ENCODE assay signal across 21 mouse cellular contexts in the genomic region with DNA sequence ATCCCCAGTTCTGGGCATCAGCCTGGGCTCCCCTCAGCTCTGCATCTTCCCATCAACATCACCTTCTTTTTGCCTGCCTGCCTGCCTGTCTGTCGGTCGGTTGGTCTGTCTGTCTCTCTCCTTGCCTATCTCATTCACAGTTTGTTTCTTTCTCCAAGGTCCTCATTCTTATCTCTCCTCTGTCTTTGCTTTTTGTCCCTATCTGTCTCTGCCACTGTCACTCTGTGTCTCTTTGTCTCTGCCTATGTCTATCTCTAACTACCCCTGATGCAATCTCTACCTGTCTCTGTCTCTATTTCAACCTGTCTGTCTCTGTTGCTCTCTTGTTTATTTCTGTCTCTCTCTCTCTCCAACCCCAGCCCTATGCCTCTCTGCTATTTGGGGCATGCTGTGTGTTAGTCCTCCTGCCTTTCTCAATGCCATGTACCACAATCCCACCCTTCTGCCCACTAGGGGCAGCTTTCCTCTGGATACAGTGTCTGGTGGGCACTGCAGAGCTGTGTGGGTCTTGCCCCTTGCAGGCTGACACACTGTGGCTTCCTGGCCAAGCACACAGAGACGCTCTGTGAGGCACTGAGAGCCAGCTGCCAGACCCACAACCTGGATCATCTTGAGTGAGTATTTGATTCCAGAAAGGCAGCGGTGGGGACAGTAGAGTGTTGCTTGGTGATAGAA. TPM values are rescaled to one million over a fixed set of nuclear protein-coding genes. Genes with fewer than 3 reads are reported as not detected.
DNase-seq lines count a peak whose midpoint lies in the region; ATAC-seq and TF ChIP-seq lines count a peak whose summit lies in the region.
"Had no signal": no experiment of that assay in that cellular context is flagged by ENCODE, and none has a peak within 500 bp of the region (broad histone marks: within the 10 kb centered on the region; RNA-seq: fewer than 3 reads in every experiment).

No protein-coding gene starts in this region.

- no peak overlapping the region for H3K9ac ChIP-seq in heart, postnatal 0 days (replicated peaks; ENCODE audit: low read depth, low read length)
- no peak overlapping the region for H3K9ac ChIP-seq in liver, embryonic 13.5 days
- no peak overlapping the region for H3K9ac ChIP-seq in liver, postnatal 0 days (replicated peaks)
- H3K9ac ChIP-seq in stomach, postnatal 0 days (ENCODE audit: low read length) = no peak overlapping the region
- H3K9ac ChIP-seq: liver, embryonic 15.5 days; midbrain, embryonic 12.5 days; stomach, embryonic 15.5 days had no signal

- WGBS in heart, postnatal 0 days = 44% methylated on average over 4 of the region's 4 CpGs
- 33% methylated on average over 4 of the region's 4 CpGs for WGBS in liver, embryonic 13.5 days (ENCODE audit: insufficient replicate concordance)
- WGBS in liver, postnatal 0 days (ENCODE audit: insufficient replicate concordance) = 42% methylated on average over 4 of the region's 4 CpGs
- 71% methylated on average over 4 of the region's 4 CpGs for WGBS in stomach, postnatal 0 days

- peaks cover 5% of the 10 kb centered on the region; the same call in 1 of the 2 replicates for H3K4me1 ChIP-seq in heart, postnatal 0 days (ENCODE audit: control insufficient read depth, insufficient read depth)
- H3K4me1 ChIP-seq in liver, embryonic 13.5 days (replicated peaks) = peaks cover 15% of the 10 kb centered on the region
- 0 out of 2 replicates have a peak, but pooled peaks cover 3% of the 10 kb centered on the region for H3K4me1 ChIP-seq in liver, postnatal 0 days (ENCODE audit: insufficient read depth)
- no peaks in the 10 kb centered on the region for H3K4me1 ChIP-seq in stomach, postnatal 0 days (replicated peaks; ENCODE audit: control insufficient read depth, insufficient read depth)
- H3K4me1 ChIP-seq: stomach, embryonic 15.5 days had no signal

- TF ChIP-seq EP300 in heart, postnatal 0 days (IDR thresholded peaks at IDR 0.05; ENCODE audit: low read depth) = no peak
- TF ChIP-seq EP300 in liver, postnatal 0 days (IDR thresholded peaks at IDR 0.05; ENCODE audit: low read depth) = no peak
- no peak for TF ChIP-seq EP300 in stomach, postnatal 0 days (optimal IDR thresholded peaks at IDR 0.05)

- TF ChIP-seq CTCF in heart, postnatal 0 days (IDR thresholded peaks at IDR 0.05; ENCODE audit: low read depth) = peak; percentile 16; the same call in 1 of the 2 replicates
- TF ChIP-seq CTCF in liver, postnatal 0 days (IDR thresholded peaks at IDR 0.05; ENCODE audit: low read depth) = no peak; the same call in 1 of the 2 replicates
- peak; percentile 42 for TF ChIP-seq CTCF in stomach, postnatal 0 days (IDR thresholded peaks at IDR 0.05; ENCODE audit: low read depth)

- H3K36me3 ChIP-seq in heart, postnatal 0 days (replicated peaks; ENCODE audit: control insufficient read depth, insufficient read depth, low read length) = no peaks in the 10 kb centered on the region
- H3K36me3 ChIP-seq in liver, embryonic 13.5 days = no peaks in the 10 kb centered on the region
- H3K36me3 ChIP-seq in liver, postnatal 0 days (replicated peaks; ENCODE audit: insufficient read depth, low read length) = no peaks in the 10 kb centered on the region
- no peaks in the 10 kb centered on the region for H3K36me3 ChIP-seq in stomach, postnatal 0 days (ENCODE audit: control insufficient read depth, insufficient read depth, low read length)
- H3K36me3 ChIP-seq: liver, embryonic 15.5 days; midbrain, embryonic 12.5 days; stomach, embryonic 15.5 days had no signal

- no peak for DNase-seq in heart, postnatal 0 days (ENCODE audit: low spot score)
- no peak for DNase-seq in heart, adult 9 months (ENCODE audit: low spot score in 2 of 2)
- DNase-seq in liver, embryonic 13.5 days = no peak
- no peak for DNase-seq in liver, postnatal 0 days
- peak; percentile 14 for DNase-seq in thymus, postnatal 14 days
- DNase-seq in thymus, postnatal 10 days (ENCODE audit: low spot score in 2 of 2) = no peak
- DNase-seq in stomach, postnatal 0 days (ENCODE audit: low spot score) = no peak
- DNase-seq: adrenal gland, postnatal 14 days; B cell, adult 2 months; cerebellum, adult 8-10 months; gastrocnemius, postnatal 36 days; heart, postnatal 36 days; layer of hippocampus, postnatal 36 days; left cerebral cortex, postnatal 4 days; spleen, adult 18-20 months had no signal

- no peaks in the 10 kb centered on the region for H3K9me3 ChIP-seq in heart, postnatal 0 days (replicated peaks; ENCODE audit: control insufficient read depth, low read length)
- H3K9me3 ChIP-seq in liver, embryonic 13.5 days (replicated peaks) = no peaks in the 10 kb centered on the region
- no peaks in the 10 kb centered on the region for H3K9me3 ChIP-seq in liver, postnatal 0 days (ENCODE audit: low read length)
- H3K9me3 ChIP-seq in stomach, postnatal 0 days (ENCODE audit: control insufficient read depth, low read length) = no peaks in the 10 kb centered on the region
- H3K9me3 ChIP-seq: liver, embryonic 15.5 days; midbrain, embryonic 12.5 days; stomach, embryonic 15.5 days had no signal

- no peak for ATAC-seq in heart, postnatal 0 days (ENCODE audit: insufficient read depth, low read depth)
- peak; percentile 25 for ATAC-seq in liver, embryonic 13.5 days (ENCODE audit: low read depth)
- ATAC-seq in liver, postnatal 0 days = no peak
- no peak for ATAC-seq in stomach, postnatal 0 days (ENCODE audit: low FRiP score, low TSS enrichment)
- ATAC-seq: activated CD4-positive, CD25-positive, alpha-beta regulatory T cell, adult 4 months; Patski had no signal

- no peak overlapping the region for H3K4me2 ChIP-seq in heart, postnatal 0 days (ENCODE audit: low read depth, low read length)
- no peak overlapping the region for H3K4me2 ChIP-seq in liver, embryonic 13.5 days
- H3K4me2 ChIP-seq in liver, postnatal 0 days (ENCODE audit: low read depth, low read length) = no peak overlapping the region
- H3K4me2 ChIP-seq in stomach, postnatal 0 days (replicated peaks; ENCODE audit: low read depth) = no peak overlapping the region
- H3K4me2 ChIP-seq: heart, embryonic 11.5 days; liver, embryonic 15.5 days; midbrain, embryonic 12.5 days; stomach, embryonic 15.5 days had no signal

- no peaks in the 10 kb centered on the region for H3K27me3 ChIP-seq in heart, postnatal 0 days (ENCODE audit: control insufficient read depth, insufficient read depth, low read length)
- H3K27me3 ChIP-seq in liver, embryonic 13.5 days = 0 out of 2 replicates have a peak, but pooled peaks cover 2% of the 10 kb centered on the region
- no peaks in the 10 kb centered on the region for H3K27me3 ChIP-seq in liver, postnatal 0 days (ENCODE audit: insufficient read depth, low read length)
- no peaks in the 10 kb centered on the region for H3K27me3 ChIP-seq in stomach, postnatal 0 days (ENCODE audit: control insufficient read depth, insufficient read depth, low read length)
- H3K27me3 ChIP-seq: stomach, embryonic 15.5 days had no signal

- H3K4me3 ChIP-seq in heart, postnatal 0 days (ENCODE audit: low read depth, low read length) = no peak overlapping the region
- no peak overlapping the region for H3K4me3 ChIP-seq in liver, embryonic 13.5 days (replicated peaks)
- H3K4me3 ChIP-seq in liver, postnatal 0 days (ENCODE audit: low read depth, low read length) = no peak overlapping the region
- no peak overlapping the region for H3K4me3 ChIP-seq in stomach, postnatal 0 days (ENCODE audit: low read depth, low read length)
- H3K4me3 ChIP-seq: liver, embryonic 15.5 days; midbrain, embryonic 12.5 days; stomach, embryonic 15.5 days had no signal

- no peak overlapping the region for H3K27ac ChIP-seq in heart, postnatal 0 days (ENCODE audit: low read depth)
- no peak overlapping the region for H3K27ac ChIP-seq in liver, embryonic 13.5 days
- no peak overlapping the region for H3K27ac ChIP-seq in liver, postnatal 0 days (ENCODE audit: low read depth)
- H3K27ac ChIP-seq in stomach, postnatal 0 days (replicated peaks) = no peak overlapping the region
- H3K27ac ChIP-seq: liver, embryonic 15.5 days; midbrain, embryonic 12.5 days; stomach, embryonic 15.5 days had no signal

RNA-seq across cellular contexts. Expression of gene Cpne2, which starts 42.8 kb away (rescaled TPM):
- total RNA-seq in heart, postnatal 0 days (2014; rRNA removed; ENCODE audit: low replicate concordance) = 11.7 and 12.7 TPM in 2 replicates
- 3.7 and 4.5 TPM in 2 replicates for polyA plus RNA-seq in heart, postnatal 0 days (2015; fragmentation: Nextera tagmentation; extraction: Ambion mirVana)
- polyA plus RNA-seq in liver, embryonic 13.5 days (2015; fragmentation: Nextera tagmentation; extraction: Ambion mirVana) = 2.1 and 3.1 TPM in 2 replicates
- 3.9 and 4.2 TPM in 2 replicates for polyA plus RNA-seq in liver, postnatal 0 days (2015; fragmentation: Nextera tagmentation; extraction: Ambion mirVana)
- 6.2 and 7.9 TPM in 2 replicates for polyA plus RNA-seq in stomach, postnatal 0 days (2015; fragmentation: Nextera tagmentation; extraction: Ambion mirVana)

RNA-seq across cellular contexts. Expression of gene Nlrc5, which starts 55.8 kb away (rescaled TPM):
- 3.1 and 3.5 TPM in 2 replicates for total RNA-seq in heart, postnatal 0 days (2014; rRNA removed; ENCODE audit: low replicate concordance)
- 0.11 and 0.51 TPM in 2 replicates for polyA plus RNA-seq in heart, postnatal 0 days (2015; fragmentation: Nextera tagmentation; extraction: Ambion mirVana)
- 0.06 and 0.07 TPM in 2 replicates for polyA plus RNA-seq in liver, embryonic 13.5 days (2015; fragmentation: Nextera tagmentation; extraction: Ambion mirVana)
- polyA plus RNA-seq in liver, postnatal 0 days (2015; fragmentation: Nextera tagmentation; extraction: Ambion mirVana) = 0.82 and 1.3 TPM in 2 replicates
- 0.44 and 0.62 TPM in 2 replicates for polyA plus RNA-seq in stomach, postnatal 0 days (2015; fragmentation: Nextera tagmentation; extraction: Ambion mirVana)
- polyA plus RNA-seq: heart, embryonic 11.5 days had no signal
